Mouse (Mus musculus) embryo, embryonic 10.5 days (tissue): ENCODE measurements around the gene Snx8.
"Not testable (repeated sequence)": the region's sequence is repeated elsewhere in the genome, so short reads cannot be mapped to it uniquely, and the experiment has no call there.

ENCODE experiments used
- DNase-seq: peaks from one replicate; pipeline ENCODE4 v3.0.0-alpha.2; 2015; ENCODE audit warnings: low spot score

Snx8 gene

GRCm38 (mm10) chr5:140384462-140384861, 4.6 kb downstream of the Snx8 start:
- no peak for DNase-seq

- DNase-seq, result peak; percentile 73
Observed at GRCm38 (mm10) chr5:140383559-140383958, 5.5 kb downstream of the Snx8 start.

- no peak for DNase-seq
Observed at GRCm38 (mm10) chr5:140382688-140383087, 6.4 kb downstream of the Snx8 start.

GRCm38 (mm10) chr5:140381156-140381555, 7.9 kb downstream of the Snx8 start:
- no peak for DNase-seq

- no peak for DNase-seq
Observed at GRCm38 (mm10) chr5:140379299-140379698, 9.8 kb downstream of the Snx8 start.

- no peak for DNase-seq
Observed at GRCm38 (mm10) chr5:140378121-140378853, 10.8 kb downstream of the Snx8 start.

GRCm38 (mm10) chr5:140375249-140375829, 13.7 kb downstream of the Snx8 start:
- DNase-seq, result no peak

- DNase-seq, result no peak
Observed at GRCm38 (mm10) chr5:140374226-140374625, 14.8 kb downstream of the Snx8 start.

- no peak for DNase-seq
Observed at GRCm38 (mm10) chr5:140373711-140374110, 15.4 kb downstream of the Snx8 start.

GRCm38 (mm10) chr5:140371671-140372070, 17.4 kb downstream of the Snx8 start:
- DNase-seq, result no peak

- no peak for DNase-seq
Observed at GRCm38 (mm10) chr5:140370446-140371254, 18.4 kb downstream of the Snx8 start.

GRCm38 (mm10) chr5:140369466-140369865, 19.6 kb downstream of the Snx8 start:
- DNase-seq, result no peak

GRCm38 (mm10) chr5:140368926-140369325, 20.1 kb downstream of the Snx8 start:
- no peak for DNase-seq

GRCm38 (mm10) chr5:140368126-140368525, 20.9 kb downstream of the Snx8 start:
- DNase-seq, result not testable (repeated sequence)

GRCm38 (mm10) chr5:140364415-140364814, 24.6 kb downstream of the Snx8 start:
- DNase-seq, result no peak

GRCm38 (mm10) chr5:140359930-140360674, 29.0 kb downstream of the Snx8 start:
- DNase-seq, result no peak

- no peak for DNase-seq
Observed at GRCm38 (mm10) chr5:140357466-140357865, 31.6 kb downstream of the Snx8 start.

GRCm38 (mm10) chr5:140355934-140356333, 33.1 kb downstream of the Snx8 start:
- no peak for DNase-seq

- no peak for DNase-seq
Observed at GRCm38 (mm10) chr5:140352352-140352751, 36.7 kb downstream of the Snx8 start.

GRCm38 (mm10) chr5:140350731-140351497, 38.1 kb downstream of the Snx8 start:
- no peak for DNase-seq

- no peak for DNase-seq
Observed at GRCm38 (mm10) chr5:140349882-140350281, 39.2 kb downstream of the Snx8 start.
